Mouse (Mus musculus): ENCODE measurements around the gene Ubr7.

DNA sequence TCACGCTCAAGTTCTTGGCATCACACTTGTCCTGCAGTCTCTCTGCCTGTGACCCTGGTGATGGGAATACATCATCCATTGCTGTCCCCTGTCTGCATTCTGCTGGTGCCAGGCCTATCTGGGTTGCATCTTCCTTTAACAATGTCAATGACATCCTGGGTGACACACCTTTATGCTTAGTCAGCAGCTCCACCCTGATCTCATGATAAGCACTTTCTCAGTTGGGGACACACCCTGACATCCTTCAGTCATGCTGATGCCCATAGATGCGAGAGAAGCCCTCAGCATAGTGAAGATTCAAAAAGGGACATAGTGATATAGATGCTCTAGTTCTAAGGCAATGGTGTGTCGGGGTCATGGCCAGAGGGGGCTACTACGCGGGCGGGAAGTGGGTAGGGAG is 32.6 kb upstream of the Ubr7 start:
- no peak for TF ChIP-seq POLR2A (IDR thresholded peaks at IDR 0.05; ENCODE audit: insufficient read depth, low read depth, low read length)
- no peak for TF ChIP-seq CTCF (IDR thresholded peaks at IDR 0.05)

Measured in heart, adult 2 months (tissue).